Mouse (Mus musculus) olfactory bulb, adult 2 months (tissue): ENCODE results near the gene Fam189a1.

Experiments used
- CTCF ChIP-seq: fragments of 200-500 bp; IDR thresholded peaks from 2 replicates; pipeline ENCODE4 v1.5.1; 2012; ENCODE audit warnings: low read depth, mild to moderate bottlenecking, low read length, moderate library complexity; ENCODE audit not compliant: insufficient read depth
- POLR2A ChIP-seq: fragments of 200-500 bp; IDR thresholded peaks from 2 replicates; pipeline ENCODE4 v1.6.1; 2012; ENCODE audit warnings: mild to moderate bottlenecking, low read depth, low read length, moderate library complexity; ENCODE audit not compliant: insufficient read depth

DNA sequence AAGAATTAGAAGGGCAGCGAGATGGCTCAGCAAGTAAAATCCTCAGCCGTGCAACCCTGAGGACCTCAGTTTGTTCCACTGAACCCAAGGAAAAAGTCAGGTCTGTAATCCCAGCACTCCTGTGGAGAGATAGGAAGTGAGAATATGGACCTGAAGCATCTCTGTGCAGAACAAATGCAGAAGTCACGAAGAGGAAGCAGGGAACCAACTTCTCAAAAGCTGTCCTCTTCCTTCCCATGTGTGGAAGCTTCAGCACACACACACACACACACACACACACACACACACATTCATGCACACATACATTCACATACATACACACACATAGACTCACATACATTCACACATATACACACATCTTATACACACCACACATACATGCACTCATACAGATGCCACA is 292.8 kb downstream of the Fam189a1 start:
- TF ChIP-seq CTCF (no peak), POLR2A (no peak)
